Mouse (Mus musculus) lung, embryonic 15.5 days (tissue): ENCODE results near the gene Krt28. TPM values are rescaled to one million over a fixed set of nuclear protein-coding genes. Genes with fewer than 3 reads are reported as not detected.

Experiments used
- polyA plus RNA-seq: library from polyadenylated mRNA; unstranded; fragments of >200 nt; fragmentation: Nextera tagmentation; extraction: Ambion mirVana; gene quantifications from 2 replicates; pipeline ENCODE4 v1.2.1, GENCODE M21; 2015

Krt28 gene
- polyA plus RNA-seq, 1 experiment from 2014 or later, result 0.15 TPM

Other genes starting within 250 kb of the Krt28 start
- 0.13 and 0.29 TPM in 2 replicates for gene Ccr7, start 219.8 kb downstream of the Krt28 start, polyA plus RNA-seq
- gene Smarce1, start 143.9 kb downstream of the Krt28 start, polyA plus RNA-seq, result 217 and 224 TPM in 2 replicates
- gene Krt222, start 130.8 kb downstream of the Krt28 start, polyA plus RNA-seq, result 0.33 and 0.55 TPM in 2 replicates
- not detected in 2 replicates for gene Krt24, start 89.6 kb downstream of the Krt28 start, polyA plus RNA-seq
- gene Krt25, start 52.0 kb downstream of the Krt28 start, polyA plus RNA-seq, result not detected in 2 replicates
- not detected in 2 replicates for gene Krt26, start 36.9 kb downstream of the Krt28 start, polyA plus RNA-seq
- not detected in 2 replicates for gene Krt27, start 23.8 kb downstream of the Krt28 start, polyA plus RNA-seq
- gene Krt10, start 14.5 kb upstream of the Krt28 start, polyA plus RNA-seq, result 20.4 and 20.9 TPM in 2 replicates
- gene Krt12, start 47.4 kb upstream of the Krt28 start, polyA plus RNA-seq, result 0.07 TPM in 1 of 2 replicates, not detected in the other
- gene Krt20, start 63.2 kb upstream of the Krt28 start, polyA plus RNA-seq, result 0.29 and 0.39 TPM in 2 replicates
- 3.9 and 5.1 TPM in 2 replicates for gene Krt23, start 118.2 kb upstream of the Krt28 start, polyA plus RNA-seq
- not detected in 2 replicates for gene Krt39, start 146.4 kb upstream of the Krt28 start, polyA plus RNA-seq
- not detected in 2 replicates for gene Krt40, start 168.3 kb upstream of the Krt28 start, polyA plus RNA-seq
- not detected in 2 replicates for gene Krtap3-3, start 176.0 kb upstream of the Krt28 start, polyA plus RNA-seq
- gene Krtap3-2, start 181.9 kb upstream of the Krt28 start, polyA plus RNA-seq, result not detected in 2 replicates
- gene Gm11939, start 184.6 kb upstream of the Krt28 start, polyA plus RNA-seq, result not detected in 2 replicates
- not detected in 2 replicates for gene Krtap3-1, start 191.7 kb upstream of the Krt28 start, polyA plus RNA-seq
- gene Krtap1-5, start 206.1 kb upstream of the Krt28 start, polyA plus RNA-seq, result not detected in 2 replicates
- gene Krtap1-4, start 208.8 kb upstream of the Krt28 start, polyA plus RNA-seq, result not detected in 2 replicates
- gene Krtap1-3, start 216.4 kb upstream of the Krt28 start, polyA plus RNA-seq, result not detected in 2 replicates
- not detected in 2 replicates for gene Krtap9-3, start 223.2 kb upstream of the Krt28 start, polyA plus RNA-seq
- gene Gm11938, start 228.4 kb upstream of the Krt28 start, polyA plus RNA-seq, result not detected in 2 replicates
- not detected in 2 replicates for gene Gm11937, start 235.3 kb upstream of the Krt28 start, polyA plus RNA-seq
- not detected in 2 replicates for gene Krtap2-4, start 239.9 kb upstream of the Krt28 start, polyA plus RNA-seq
- not detected in 2 replicates for gene Gm11562, start 245.5 kb upstream of the Krt28 start, polyA plus RNA-seq